ENCODE assay signal across 8 mouse cellular contexts in the genomic region with DNA sequence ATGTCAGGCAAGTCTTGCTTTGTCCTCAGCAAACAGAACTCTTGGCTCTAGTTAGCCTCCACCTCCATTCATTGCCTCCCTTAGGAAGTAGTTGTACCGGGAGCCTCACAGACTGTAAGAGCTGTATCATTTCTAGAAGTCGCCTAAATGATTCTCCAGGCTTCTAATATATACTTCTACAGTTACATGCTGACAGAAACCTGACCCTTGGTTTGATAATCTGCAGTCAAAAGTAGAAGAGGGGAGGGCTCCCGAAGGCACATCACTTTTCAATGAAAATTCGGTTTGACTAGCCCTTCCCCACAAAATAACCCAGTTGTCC. TPM values are rescaled to one million over a fixed set of nuclear protein-coding genes. Genes with fewer than 3 reads are reported as not detected.
DNase-seq lines count a peak whose midpoint lies in the region; ATAC-seq and TF ChIP-seq lines count a peak whose summit lies in the region.

No protein-coding gene starts in this region.

- no peak for DNase-seq in left cerebral cortex, adult 2 months (ENCODE audit: extremely low spot score in 1 of 2, low spot score in 2 of 2)
- no peak for DNase-seq in left cerebral cortex, adult 9 months (ENCODE audit: low spot score in 2 of 2)
- no peak for DNase-seq in hindbrain, embryonic 14.5 days (ENCODE audit: low spot score)
- DNase-seq in layer of hippocampus, adult 11-12 months (ENCODE audit: low spot score) = no peak
- DNase-seq in cerebellum, adult 11-12 months = no peak
- no peak for DNase-seq in frontal cortex, postnatal 10 days (ENCODE audit: low spot score in 2 of 2)

- 39% methylated on average over 4 of the region's 4 CpGs for WGBS in hindbrain, embryonic 14.5 days
- WGBS in midbrain, embryonic 16.5 days = 31% methylated on average over 4 of the region's 4 CpGs

- TF ChIP-seq CTCF in left cerebral cortex, adult 2 months (IDR thresholded peaks at IDR 0.05) = no peak
- no peak for TF ChIP-seq CTCF in cortical plate, adult 2 months (IDR thresholded peaks at IDR 0.05; ENCODE audit: extremely low read depth, insufficient read depth, low read length)

- H3K27ac ChIP-seq in left cerebral cortex, adult 2 months = peak overlapping the region; percentile 82; the same call in 1 of the 2 replicates
- H3K27ac ChIP-seq in cortical plate, adult 2 months (ENCODE audit: insufficient read depth, low read length) = 0 out of 2 replicates have a peak overlapping the region, but pooled peaks have one; percentile 7
- no peak overlapping the region for H3K27ac ChIP-seq in hindbrain, embryonic 14.5 days
- 0 out of 2 replicates have a peak overlapping the region, but pooled peaks have one; percentile 22 for H3K27ac ChIP-seq in midbrain, embryonic 16.5 days (ENCODE audit: low read length)

- H3K9ac ChIP-seq in hindbrain, embryonic 14.5 days = no peak overlapping the region
- H3K9ac ChIP-seq in midbrain, embryonic 16.5 days (ENCODE audit: low read depth, low read length) = no peak overlapping the region

- no peaks in the 10 kb centered on the region for H3K27me3 ChIP-seq in hindbrain, embryonic 14.5 days (ENCODE audit: control insufficient read depth, insufficient read depth, low read length)
- H3K27me3 ChIP-seq in midbrain, embryonic 16.5 days (ENCODE audit: control insufficient read depth, insufficient read depth, low read depth, low read length) = no peaks in the 10 kb centered on the region

- peak overlapping the region; percentile 39; the same call in 1 of the 2 replicates for H3K4me2 ChIP-seq in hindbrain, embryonic 14.5 days (replicated peaks)
- peak overlapping the region; percentile 9; the same call in 1 of the 2 replicates for H3K4me2 ChIP-seq in midbrain, embryonic 16.5 days (ENCODE audit: low read length)

- intact Hi-C loops in left cerebral cortex, adult 2 months (cut with DNase I) = loop anchor here (1.0 to 2.0 kb wide), 4 partner anchors 52 to 524 kb away; no protein-coding TSS in a partner anchor

- H3K4me3 ChIP-seq in left cerebral cortex, adult 2 months = no peak overlapping the region
- no peak overlapping the region for H3K4me3 ChIP-seq in cortical plate, adult 2 months (ENCODE audit: insufficient read depth, low read length)
- H3K4me3 ChIP-seq in hindbrain, embryonic 14.5 days (replicated peaks; ENCODE audit: low read length) = no peak overlapping the region
- no peak overlapping the region for H3K4me3 ChIP-seq in midbrain, embryonic 16.5 days (ENCODE audit: low read depth, low read length)

- H3K36me3 ChIP-seq in hindbrain, embryonic 14.5 days (replicated peaks; ENCODE audit: control insufficient read depth, insufficient read depth) = no peaks in the 10 kb centered on the region
- no peaks in the 10 kb centered on the region for H3K36me3 ChIP-seq in midbrain, embryonic 16.5 days (ENCODE audit: control insufficient read depth, insufficient read depth, low read length)

- 0 out of 2 replicates have a peak, but pooled peaks cover 1% of the 10 kb centered on the region for H3K4me1 ChIP-seq in cortical plate, adult 2 months (ENCODE audit: control insufficient read depth, insufficient read depth, low read length)
- H3K4me1 ChIP-seq in hindbrain, embryonic 14.5 days (replicated peaks; ENCODE audit: control insufficient read depth, insufficient read depth, low read length) = peaks cover 28% of the 10 kb centered on the region
- peaks cover 22% of the 10 kb centered on the region for H3K4me1 ChIP-seq in midbrain, embryonic 16.5 days (ENCODE audit: control insufficient read depth, insufficient read depth, low read length)

- ATAC-seq in hindbrain, embryonic 14.5 days (ENCODE audit: low FRiP score) = no peak
- no peak for ATAC-seq in midbrain, embryonic 16.5 days

- no peaks in the 10 kb centered on the region for H3K9me3 ChIP-seq in hindbrain, embryonic 14.5 days (ENCODE audit: control insufficient read depth, low read length)
- no peaks in the 10 kb centered on the region for H3K9me3 ChIP-seq in midbrain, embryonic 16.5 days (replicated peaks; ENCODE audit: control insufficient read depth, low read length, poor library complexity, severe bottlenecking)

- TF ChIP-seq POLR2A in cortical plate, adult 2 months (IDR thresholded peaks at IDR 0.05; ENCODE audit: extremely low read depth, insufficient read depth, low read length) = no peak

RNA-seq across cellular contexts. Expression of gene Klf3, which starts 9.8 kb away (rescaled TPM):
- total RNA-seq in left cerebral cortex, adult 2 months (2021) = 10 to 100 TPM; 28.4 to 35.8 TPM
- polyA plus RNA-seq in cortical plate, adult 2 months (2012; rRNA removed) = 18.7 TPM in 2 replicates
- 24.3 and 25.8 TPM in 2 replicates for polyA plus RNA-seq in hindbrain, embryonic 14.5 days (2014; fragmentation: Nextera tagmentation; extraction: Ambion mirVana)
- polyA plus RNA-seq in midbrain, embryonic 16.5 days (2015; fragmentation: Nextera tagmentation; extraction: Ambion mirVana) = 19.1 and 25.1 TPM in 2 replicates
